Mouse (Mus musculus): ENCODE results near the gene Anxa2. TPM values are rescaled to one million over a fixed set of nuclear protein-coding genes. Genes with fewer than 3 reads are reported as not detected.

The Anxa2 gene
- 1,095 and 1,144 TPM in 2 replicates for polyA plus RNA-seq (2015; fragmentation: Nextera tagmentation; extraction: Ambion mirVana)

DNA sequence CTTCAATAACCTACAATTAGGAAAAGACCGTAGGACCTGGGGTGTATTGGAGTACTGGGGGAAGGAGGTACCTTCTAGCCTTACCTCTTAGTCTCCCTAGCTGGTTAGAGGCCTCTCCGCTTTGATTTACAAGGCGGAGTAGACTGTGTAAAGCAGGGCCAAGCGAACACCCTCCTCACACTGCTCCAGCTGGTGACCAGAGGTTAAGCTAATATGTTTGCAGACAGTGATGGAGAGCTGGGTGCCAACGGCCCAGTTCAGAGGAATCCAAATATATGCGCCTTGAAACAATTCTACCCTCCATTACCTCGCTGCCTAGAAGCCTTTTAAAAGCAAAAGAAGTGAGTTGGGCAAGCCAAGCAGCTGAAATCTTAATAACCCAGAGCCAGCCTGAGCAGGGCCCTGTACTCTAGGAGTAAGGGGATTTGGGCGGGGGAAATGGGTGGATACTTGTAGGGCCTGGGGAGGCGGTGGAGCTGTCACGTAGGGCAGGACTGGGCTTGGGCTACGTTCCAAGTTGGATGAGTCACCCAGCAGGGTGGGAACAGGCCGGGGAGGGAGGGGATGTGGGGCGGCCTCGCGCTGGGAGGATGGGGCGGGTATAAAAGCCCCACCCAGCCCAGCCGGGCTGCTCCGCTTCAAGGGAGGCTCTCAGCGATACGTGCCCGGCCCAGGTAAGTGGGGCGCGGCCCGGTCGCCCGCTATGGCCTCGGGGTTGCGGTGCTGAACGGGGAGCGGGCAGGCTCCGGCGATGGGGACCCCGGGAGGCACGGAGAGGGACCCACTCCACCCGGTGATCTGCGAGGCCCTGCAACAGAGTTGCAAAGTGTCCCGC lies at the start of gene Anxa2:
Gene Anxa2, plus strand, starts transcription at position 555 of the 835 bp plus-strand sequence.
- Histone ChIP-seq H3K4me3 (ENCODE audit: low read depth, low read length) (peak within 1 kb of the TSS; percentile 93), H3K27ac (ENCODE audit: low read length) (peak within 1 kb of the TSS; percentile 99), H3K9me3 (ENCODE audit: low read length) (no peaks in the 10 kb centered on the region), H3K36me3 (ENCODE audit: insufficient read depth, low read length) (no peaks in the 10 kb centered on the region), H3K9ac (replicated peaks; ENCODE audit: low read depth) (peak within 1 kb of the TSS; percentile 99), H3K4me2 (replicated peaks; ENCODE audit: low read depth, low read length) (peak within 1 kb of the TSS; percentile 67), H3K4me1 (ENCODE audit: insufficient read depth, low read depth, low read length) (peaks cover 31% of the 10 kb centered on the region), H3K27me3 (replicated peaks; ENCODE audit: insufficient read depth, low read length) (no peaks in the 10 kb centered on the region)
- peak; percentile 97 for DNase-seq (ENCODE audit: low spot score)
- 10% methylated on average over 22 of the region's 37 CpGs for WGBS
- peak; percentile 77 for TF ChIP-seq EP300 (IDR thresholded peaks at IDR 0.05)
- no peak for TF ChIP-seq CTCF (IDR thresholded peaks at IDR 0.05)
- peak; percentile 84 for ATAC-seq

- Histone ChIP-seq H3K36me3 (ENCODE audit: insufficient read depth, low read length) (0 out of 2 replicates have a peak, but pooled peaks cover 3% of the 10 kb centered on the region), H3K9ac (replicated peaks; ENCODE audit: low read depth) (no peak overlapping the region), H3K4me3 (ENCODE audit: low read depth, low read length) (no peak overlapping the region), H3K4me1 (ENCODE audit: insufficient read depth, low read depth, low read length) (no peaks in the 10 kb centered on the region), H3K27me3 (replicated peaks; ENCODE audit: insufficient read depth, low read length) (no peaks in the 10 kb centered on the region), H3K9me3 (ENCODE audit: low read length) (no peaks in the 10 kb centered on the region), H3K27ac (ENCODE audit: low read length) (no peak overlapping the region), H3K4me2 (replicated peaks; ENCODE audit: low read depth, low read length) (no peak overlapping the region)
- no peak for DNase-seq (ENCODE audit: low spot score)
- no peak for ATAC-seq
- 80% methylated on average over 6 of the region's 6 CpGs for WGBS
- TF ChIP-seq EP300 (IDR thresholded peaks at IDR 0.05) (no peak), CTCF (IDR thresholded peaks at IDR 0.05) (no peak)
Observed at GRCm38 (mm10) chr9:69404671-69405070, 48.7 kb upstream of the Anxa2 start.

DNA sequence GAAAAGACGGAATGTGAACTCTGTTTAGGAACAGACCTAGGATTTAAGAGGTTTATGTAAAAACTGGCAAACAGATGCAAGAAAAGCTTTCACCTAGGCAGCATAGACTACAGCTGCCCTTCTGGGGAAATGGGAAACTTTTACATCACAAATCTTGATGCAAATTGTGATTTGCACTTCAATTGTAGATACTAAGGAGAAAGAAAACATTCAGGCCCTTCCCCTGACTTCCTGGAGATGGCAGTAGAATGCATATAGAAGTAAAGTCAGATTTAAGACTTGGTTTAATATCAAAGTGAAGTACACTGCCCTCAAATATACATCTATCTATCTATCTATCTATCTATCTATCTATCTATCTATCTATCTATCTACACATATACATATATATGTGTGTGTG lies 33.9 kb upstream of the Anxa2 start:
- Histone ChIP-seq H3K36me3 (ENCODE audit: insufficient read depth, low read length) (peaks cover 15% of the 10 kb centered on the region), H3K9me3 (ENCODE audit: low read length) (no peaks in the 10 kb centered on the region), H3K9ac (replicated peaks; ENCODE audit: low read depth) (no peak overlapping the region), H3K27ac (ENCODE audit: low read length) (no peak overlapping the region), H3K4me2 (replicated peaks; ENCODE audit: low read depth, low read length) (no peak overlapping the region), H3K27me3 (replicated peaks; ENCODE audit: insufficient read depth, low read length) (no peaks in the 10 kb centered on the region), H3K4me3 (ENCODE audit: low read depth, low read length) (no peak overlapping the region), H3K4me1 (ENCODE audit: insufficient read depth, low read depth, low read length) (no peaks in the 10 kb centered on the region)
- ATAC-seq (no peak), DNase-seq (ENCODE audit: low spot score) (peak; percentile 77)
- 97% methylated on average over 1 of the region's 1 CpGs for WGBS
- peak; percentile 76 for TF ChIP-seq CTCF (IDR thresholded peaks at IDR 0.05)
- no peak for TF ChIP-seq EP300 (IDR thresholded peaks at IDR 0.05)

- Histone ChIP-seq H3K27ac (ENCODE audit: low read length) (peak overlapping the region; percentile 81), H3K4me2 (replicated peaks; ENCODE audit: low read depth, low read length) (no peak overlapping the region), H3K4me3 (ENCODE audit: low read depth, low read length) (no peak overlapping the region), H3K4me1 (ENCODE audit: insufficient read depth, low read depth, low read length) (no peaks in the 10 kb centered on the region), H3K9me3 (ENCODE audit: low read length) (no peaks in the 10 kb centered on the region), H3K36me3 (ENCODE audit: insufficient read depth, low read length) (peaks cover 12% of the 10 kb centered on the region; the same call in 1 of the 2 replicates), H3K9ac (replicated peaks; ENCODE audit: low read depth) (no peak overlapping the region), H3K27me3 (replicated peaks; ENCODE audit: insufficient read depth, low read length) (no peaks in the 10 kb centered on the region)
- no peak for ATAC-seq
- no peak for TF ChIP-seq CTCF (IDR thresholded peaks at IDR 0.05)
- TF ChIP-seq EP300 (IDR thresholded peaks at IDR 0.05) = no peak
- 70% methylated on average over 3 of the region's 3 CpGs for WGBS
- DNase-seq (ENCODE audit: low spot score) = no peak
Observed at GRCm38 (mm10) chr9:69430531-69430930, 22.9 kb upstream of the Anxa2 start.

DNA sequence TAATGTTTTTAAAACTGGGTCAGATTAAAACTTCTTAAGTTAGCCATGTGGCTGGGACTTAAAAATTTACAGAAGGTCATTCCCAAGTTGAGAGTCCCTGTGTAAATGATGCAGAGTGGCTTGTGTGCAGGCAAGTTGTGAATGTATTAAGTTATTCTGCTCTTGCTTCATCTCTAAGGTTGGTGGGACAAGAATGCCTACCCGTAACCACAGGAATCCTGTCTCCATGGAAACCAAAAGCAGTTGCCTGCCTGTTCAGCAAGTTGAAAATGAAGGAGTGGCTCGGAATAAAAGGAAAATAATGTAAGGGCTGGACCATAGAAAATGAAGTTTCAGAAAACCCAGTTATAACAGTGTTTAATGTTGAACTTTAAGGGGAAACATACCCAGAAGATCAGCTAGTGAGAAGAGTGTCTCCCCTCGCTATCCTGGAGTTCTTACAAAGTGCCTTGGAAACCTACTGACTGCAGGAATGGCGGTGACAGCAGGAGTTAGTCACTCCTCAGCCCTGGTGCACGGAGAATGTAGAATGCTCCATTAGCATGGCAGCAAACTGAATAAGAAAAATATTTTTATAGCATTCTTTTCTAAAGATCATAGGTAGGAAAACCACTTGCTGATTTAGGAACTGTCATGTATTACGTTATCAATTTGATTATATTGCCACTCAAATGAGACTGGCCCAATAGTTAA lies 21.4 kb upstream of the Anxa2 start:
- no peaks in the 10 kb centered on the region for H3K9me3 ChIP-seq (ENCODE audit: low read length)
- DNase-seq (ENCODE audit: low spot score) (peak; percentile 95), ATAC-seq (peak; percentile 96)
- TF ChIP-seq CTCF (IDR thresholded peaks at IDR 0.05) = no peak
- peak; percentile 49 for TF ChIP-seq EP300 (IDR thresholded peaks at IDR 0.05)
- H3K27me3 ChIP-seq (replicated peaks; ENCODE audit: insufficient read depth, low read length) = no peaks in the 10 kb centered on the region
- H3K9ac ChIP-seq (replicated peaks; ENCODE audit: low read depth) = no peak overlapping the region
- 0 out of 2 replicates have a peak, but pooled peaks cover 3% of the 10 kb centered on the region for H3K36me3 ChIP-seq (ENCODE audit: insufficient read depth, low read length)
- WGBS = 48% methylated on average over 6 of the region's 6 CpGs
- H3K4me3 ChIP-seq (ENCODE audit: low read depth, low read length) = no peak overlapping the region
- no peaks in the 10 kb centered on the region for H3K4me1 ChIP-seq (ENCODE audit: insufficient read depth, low read depth, low read length)
- peak overlapping the region; percentile 29; the same call in 1 of the 2 replicates for H3K4me2 ChIP-seq (replicated peaks; ENCODE audit: low read depth, low read length)
- H3K27ac ChIP-seq (ENCODE audit: low read length) = peak overlapping the region; percentile 81

- no peak for ATAC-seq
- Histone ChIP-seq H3K4me2 (replicated peaks; ENCODE audit: low read depth, low read length) (no peak overlapping the region), H3K36me3 (ENCODE audit: insufficient read depth, low read length) (no peaks in the 10 kb centered on the region), H3K9me3 (ENCODE audit: low read length) (no peaks in the 10 kb centered on the region), H3K27me3 (replicated peaks; ENCODE audit: insufficient read depth, low read length) (no peaks in the 10 kb centered on the region), H3K4me1 (ENCODE audit: insufficient read depth, low read depth, low read length) (no peaks in the 10 kb centered on the region), H3K9ac (replicated peaks; ENCODE audit: low read depth) (no peak overlapping the region), H3K27ac (ENCODE audit: low read length) (no peak overlapping the region), H3K4me3 (ENCODE audit: low read depth, low read length) (no peak overlapping the region)
- TF ChIP-seq CTCF (IDR thresholded peaks at IDR 0.05) = no peak
- no peak for TF ChIP-seq EP300 (IDR thresholded peaks at IDR 0.05)
- WGBS = 80% methylated on average over 10 of the region's 10 CpGs
- DNase-seq (ENCODE audit: low spot score) = no peak
Observed at GRCm38 (mm10) chr9:69435194-69435593, 18.2 kb upstream of the Anxa2 start.

All from lung, postnatal 0 days (tissue).